Mouse (Mus musculus): ENCODE measurements at regions not wholly inside any gene's neighbourhood (a gene's known extent, or its start where the extent isn't known, plus 50 kb on each side); places are given as distances from the start of the nearest gene placed in this dataset.

DNA sequence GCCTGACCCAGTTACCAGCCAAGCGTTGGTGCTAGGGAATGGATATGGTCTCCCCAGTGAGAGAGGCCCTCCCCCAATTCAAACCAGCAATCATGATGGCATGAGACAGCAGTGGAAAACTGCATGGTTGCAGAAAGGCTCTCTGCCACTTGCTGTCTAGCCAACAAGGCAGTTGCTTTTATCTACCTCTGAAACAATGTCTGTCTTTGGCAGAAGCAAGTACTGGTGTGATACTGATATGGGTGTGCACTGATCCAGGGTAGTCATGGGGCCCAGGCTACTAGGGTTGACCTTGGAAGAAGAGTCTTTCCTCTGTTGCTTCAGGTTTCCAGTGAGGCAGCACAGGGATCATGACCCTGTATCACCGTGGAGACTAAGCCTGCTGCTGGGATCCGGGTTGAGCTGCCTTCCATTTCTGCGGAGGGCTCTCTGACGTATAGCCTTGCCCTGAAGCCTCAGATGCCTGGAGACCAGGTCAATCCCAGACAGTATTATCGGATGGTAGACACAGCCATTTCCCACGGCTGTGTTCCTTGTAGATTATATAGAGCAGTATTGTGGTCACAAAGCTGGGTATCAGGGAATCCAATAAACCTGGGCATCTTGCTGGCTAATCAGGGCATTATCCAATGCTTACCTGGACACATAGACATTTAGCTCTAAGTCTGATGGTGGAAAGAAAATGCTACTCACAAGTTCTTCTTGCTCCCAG lies 101.5 kb upstream of the Klf13 start:
- Histone ChIP-seq H3K4me1 (peaks cover 13% of the 10 kb centered on the region), H3K27me3 (replicated peaks; ENCODE audit: low read depth, poor library complexity, severe bottlenecking) (no peaks in the 10 kb centered on the region; the same call in 1 of the 2 replicates), H3K27ac (replicated peaks) (0 out of 2 replicates have a peak overlapping the region, but pooled peaks have one; percentile 0), H3K36me3 (replicated peaks) (no peaks in the 10 kb centered on the region), H3K9me3 (peaks cover 8% of the 10 kb centered on the region; the same call in 1 of the 2 replicates), H3K4me3 (no peak overlapping the region)
- WGBS, result 87% methylated on average over 7 of the region's 7 CpGs
- DNase-seq (ENCODE audit: low spot score), result no peak

GRCm38 (mm10) chr7:64037701-64038231 lies 99.1 kb upstream of the Klf13 start:
- WGBS, result 86% methylated on average over 8 of the region's 8 CpGs
- Histone ChIP-seq H3K36me3 (replicated peaks) (no peaks in the 10 kb centered on the region), H3K4me3 (no peak overlapping the region), H3K27me3 (replicated peaks; ENCODE audit: low read depth, poor library complexity, severe bottlenecking) (no peaks in the 10 kb centered on the region; the same call in 1 of the 2 replicates), H3K27ac (replicated peaks) (no peak overlapping the region), H3K9me3 (peaks cover 8% of the 10 kb centered on the region; the same call in 1 of the 2 replicates), H3K4me1 (peaks cover 15% of the 10 kb centered on the region)
- DNase-seq (ENCODE audit: low spot score), result no peak

GRCm38 (mm10) chr7:64036154-64036553 lies 97.4 kb upstream of the Klf13 start:
- Histone ChIP-seq H3K4me3 (no peak overlapping the region), H3K27me3 (replicated peaks; ENCODE audit: low read depth, poor library complexity, severe bottlenecking) (no peaks in the 10 kb centered on the region; the same call in 1 of the 2 replicates), H3K27ac (replicated peaks) (no peak overlapping the region), H3K4me1 (peaks cover 13% of the 10 kb centered on the region), H3K36me3 (replicated peaks) (no peaks in the 10 kb centered on the region), H3K9me3 (peaks cover 3% of the 10 kb centered on the region; the same call in 1 of the 2 replicates)
- no peak for DNase-seq (ENCODE audit: low spot score)
- WGBS, result 90% methylated on average over 7 of the region's 7 CpGs

DNA sequence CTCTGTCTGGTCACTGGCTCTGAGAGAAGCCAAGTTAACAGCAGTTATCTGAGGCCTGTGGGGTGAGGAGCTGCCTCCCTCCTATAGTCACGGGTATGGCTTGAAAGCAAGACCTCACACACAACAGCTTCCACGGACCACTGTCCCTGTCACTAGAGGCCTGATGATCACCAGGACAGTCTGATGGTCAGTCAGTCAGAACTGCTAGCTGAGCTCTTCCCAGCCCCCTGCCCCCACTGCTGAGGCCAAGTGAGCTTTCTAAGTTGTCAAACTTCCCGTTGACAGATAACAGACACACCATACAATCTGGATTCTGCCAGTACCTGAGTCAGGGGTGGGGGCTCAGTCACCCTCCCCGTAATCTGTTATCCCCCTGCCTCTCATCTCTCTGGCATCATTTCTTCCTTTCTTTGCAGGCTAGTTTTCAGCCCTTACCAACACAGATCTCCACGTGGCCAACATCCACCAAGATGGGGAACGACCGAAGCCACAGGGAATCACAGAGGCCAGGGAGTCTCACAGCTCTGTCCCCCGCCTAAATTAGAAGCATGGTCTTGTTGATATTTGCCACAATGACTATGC lies 96.4 kb upstream of the Klf13 start:
- Histone ChIP-seq H3K9me3 (no peaks in the 10 kb centered on the region), H3K4me3 (no peak overlapping the region), H3K27ac (replicated peaks) (0 out of 2 replicates have a peak overlapping the region, but pooled peaks have one; percentile 10), H3K36me3 (replicated peaks) (no peaks in the 10 kb centered on the region), H3K27me3 (replicated peaks; ENCODE audit: low read depth, poor library complexity, severe bottlenecking) (no peaks in the 10 kb centered on the region; the same call in 1 of the 2 replicates), H3K4me1 (peaks cover 12% of the 10 kb centered on the region)
- 83% methylated on average over 8 of the region's 8 CpGs for WGBS
- DNase-seq (ENCODE audit: low spot score), result no peak

DNA sequence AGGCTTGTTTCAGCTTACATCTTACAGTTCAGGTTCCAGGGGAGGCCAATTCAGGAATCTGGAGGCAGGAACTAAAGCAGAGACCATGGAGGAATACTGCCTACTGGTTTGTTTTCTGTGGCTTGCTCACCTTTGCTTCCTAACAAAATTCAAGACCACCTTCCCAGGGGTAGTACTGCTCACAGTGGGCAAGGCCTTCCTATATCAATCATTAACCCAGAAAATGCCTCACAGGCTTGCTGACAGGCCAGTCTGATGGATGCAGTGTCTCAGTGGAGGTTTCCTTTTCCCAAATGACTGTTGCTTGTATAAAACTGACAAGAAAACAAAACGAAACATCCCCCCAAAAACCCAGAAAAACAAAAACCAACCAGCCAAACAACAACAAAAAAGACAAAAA lies 95.8 kb upstream of the Klf13 start:
- Histone ChIP-seq H3K4me1 (peaks cover 9% of the 10 kb centered on the region), H3K9me3 (no peaks in the 10 kb centered on the region), H3K36me3 (replicated peaks) (no peaks in the 10 kb centered on the region), H3K4me3 (no peak overlapping the region), H3K27me3 (replicated peaks; ENCODE audit: low read depth, poor library complexity, severe bottlenecking) (no peaks in the 10 kb centered on the region; the same call in 1 of the 2 replicates), H3K27ac (replicated peaks) (no peak overlapping the region)
- 83% methylated on average over 1 of the region's 1 CpGs for WGBS
- no peak for DNase-seq (ENCODE audit: low spot score)

DNA sequence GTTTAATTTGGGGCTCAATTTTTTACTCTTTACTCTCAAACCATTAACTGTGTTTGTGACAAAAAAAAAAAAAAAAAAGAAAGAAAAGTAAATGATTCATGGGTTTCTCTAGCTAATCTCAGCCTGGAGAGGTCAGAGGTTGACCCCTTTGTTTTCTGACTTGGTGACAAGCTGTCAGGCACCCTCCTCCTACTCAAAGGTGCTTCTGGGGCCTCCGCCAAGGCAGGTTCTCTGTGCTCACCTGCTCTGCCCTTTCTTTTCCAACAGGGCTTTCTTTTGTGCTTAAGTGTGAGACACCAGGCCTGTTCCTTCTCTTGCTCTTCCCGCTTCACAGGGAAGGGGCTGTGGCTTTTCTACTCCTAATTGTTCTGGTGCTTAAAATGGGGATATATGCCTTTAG lies 94.7 kb upstream of the Klf13 start:
- no peaks in the 10 kb centered on the region; the same call in 1 of the 2 replicates for H3K27me3 ChIP-seq (replicated peaks; ENCODE audit: low read depth, poor library complexity, severe bottlenecking)
- H3K4me1 ChIP-seq, result peaks cover 9% of the 10 kb centered on the region
- H3K27ac ChIP-seq (replicated peaks), result no peak overlapping the region
- H3K4me3 ChIP-seq, result no peak overlapping the region
- WGBS, result 59% methylated on average over 2 of the region's 2 CpGs
- DNase-seq (ENCODE audit: low spot score), result no peak
- H3K36me3 ChIP-seq (replicated peaks), result no peaks in the 10 kb centered on the region
- H3K9me3 ChIP-seq, result no peaks in the 10 kb centered on the region

DNA sequence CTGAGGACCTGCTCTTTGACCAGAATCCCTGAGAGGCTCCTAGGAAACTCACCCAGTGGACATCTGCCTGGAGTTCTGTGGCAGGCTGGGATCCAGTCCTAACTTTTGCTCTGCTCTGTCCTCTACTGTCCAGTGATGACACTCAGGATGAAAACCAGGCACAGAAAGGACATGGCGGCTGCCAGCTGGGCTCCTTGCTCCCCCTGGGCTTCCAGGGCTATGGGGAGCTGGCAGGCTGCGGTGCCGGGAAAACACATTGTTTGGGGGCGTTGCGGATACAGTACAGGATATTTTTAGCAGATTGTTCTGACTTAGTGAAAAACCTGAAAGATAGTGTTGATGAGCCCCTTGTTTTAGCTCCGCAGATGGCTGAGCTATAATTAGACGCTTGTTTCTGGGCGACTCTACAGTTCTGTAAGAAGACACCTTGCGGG lies 94.2 kb upstream of the Klf13 start:
- no peak overlapping the region; the same call in 1 of the 2 replicates for H3K27ac ChIP-seq (replicated peaks)
- no peak overlapping the region for H3K4me3 ChIP-seq
- H3K36me3 ChIP-seq (replicated peaks), result no peaks in the 10 kb centered on the region
- H3K4me1 ChIP-seq, result peaks cover 9% of the 10 kb centered on the region
- 70% methylated on average over 9 of the region's 9 CpGs for WGBS
- no peaks in the 10 kb centered on the region for H3K9me3 ChIP-seq
- H3K27me3 ChIP-seq (replicated peaks; ENCODE audit: low read depth, poor library complexity, severe bottlenecking), result no peaks in the 10 kb centered on the region; the same call in 1 of the 2 replicates
- no peak for DNase-seq (ENCODE audit: low spot score)

DNA sequence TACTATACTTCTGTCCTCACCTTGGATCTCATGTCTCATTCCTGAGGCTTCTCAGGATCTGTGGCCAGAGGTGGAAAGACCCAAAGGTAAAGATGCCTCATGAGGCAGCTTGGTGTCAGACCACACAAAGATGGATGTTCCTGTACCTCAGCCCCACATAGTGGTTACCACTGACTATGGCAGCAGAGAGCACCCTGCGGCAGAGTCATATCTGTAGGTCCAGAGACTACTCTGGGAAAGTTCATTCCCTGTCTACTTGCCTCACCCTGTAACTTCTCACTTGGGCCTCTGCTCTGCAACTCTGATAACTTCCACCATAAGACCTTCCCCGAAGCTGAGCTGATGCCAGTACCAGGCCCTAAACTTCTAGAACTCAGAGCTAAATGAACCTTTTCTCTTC lies 91.9 kb upstream of the Klf13 start:
- Histone ChIP-seq H3K4me3 (no peak overlapping the region), H3K9me3 (no peaks in the 10 kb centered on the region), H3K36me3 (replicated peaks) (no peaks in the 10 kb centered on the region), H3K27ac (replicated peaks) (no peak overlapping the region), H3K27me3 (replicated peaks; ENCODE audit: low read depth, poor library complexity, severe bottlenecking) (no peaks in the 10 kb centered on the region), H3K4me1 (peaks cover 9% of the 10 kb centered on the region)
- 95% methylated on average over 2 of the region's 2 CpGs for WGBS
- DNase-seq (ENCODE audit: low spot score), result no peak

GRCm38 (mm10) chr7:64027100-64027499 lies 88.4 kb upstream of the Klf13 start:
- Histone ChIP-seq H3K9me3 (no peaks in the 10 kb centered on the region), H3K36me3 (replicated peaks) (no peaks in the 10 kb centered on the region), H3K27ac (replicated peaks) (no peak overlapping the region), H3K27me3 (replicated peaks; ENCODE audit: low read depth, poor library complexity, severe bottlenecking) (no peaks in the 10 kb centered on the region), H3K4me1 (0 out of 2 replicates have a peak, but pooled peaks cover 9% of the 10 kb centered on the region), H3K4me3 (no peak overlapping the region)
- 88% methylated on average over 7 of the region's 7 CpGs for WGBS
- no peak for DNase-seq (ENCODE audit: low spot score)

- 89% methylated on average over 2 of the region's 2 CpGs for WGBS
- Histone ChIP-seq H3K9me3 (no peaks in the 10 kb centered on the region), H3K4me3 (no peak overlapping the region), H3K27me3 (replicated peaks; ENCODE audit: low read depth, poor library complexity, severe bottlenecking) (no peaks in the 10 kb centered on the region), H3K27ac (replicated peaks) (no peak overlapping the region), H3K36me3 (replicated peaks) (no peaks in the 10 kb centered on the region), H3K4me1 (peaks cover 11% of the 10 kb centered on the region; the same call in 1 of the 2 replicates)
- no peak for DNase-seq (ENCODE audit: low spot score)
Measured at GRCm38 (mm10) chr7:64025155-64025554, 86.4 kb upstream of the Klf13 start.

- Histone ChIP-seq H3K4me3 (no peak overlapping the region), H3K36me3 (replicated peaks) (no peaks in the 10 kb centered on the region), H3K27ac (replicated peaks) (no peak overlapping the region), H3K4me1 (peaks cover 11% of the 10 kb centered on the region; the same call in 1 of the 2 replicates), H3K27me3 (replicated peaks; ENCODE audit: low read depth, poor library complexity, severe bottlenecking) (no peaks in the 10 kb centered on the region), H3K9me3 (no peaks in the 10 kb centered on the region)
- DNase-seq (ENCODE audit: low spot score), result no peak
- WGBS, result 81% methylated on average over 4 of the region's 4 CpGs
Measured at GRCm38 (mm10) chr7:64024253-64024652, 85.5 kb upstream of the Klf13 start.

- Histone ChIP-seq H3K27me3 (replicated peaks; ENCODE audit: low read depth, poor library complexity, severe bottlenecking) (no peaks in the 10 kb centered on the region), H3K4me1 (peaks cover 11% of the 10 kb centered on the region; the same call in 1 of the 2 replicates), H3K4me3 (no peak overlapping the region), H3K27ac (replicated peaks) (no peak overlapping the region), H3K9me3 (no peaks in the 10 kb centered on the region), H3K36me3 (replicated peaks) (no peaks in the 10 kb centered on the region)
- no peak for DNase-seq (ENCODE audit: low spot score)
- WGBS, result 68% methylated on average over 7 of the region's 7 CpGs
Measured at GRCm38 (mm10) chr7:64022711-64023468, 84.2 kb upstream of the Klf13 start.

Measured in embryonic facial prominence, embryonic 10.5 days (tissue).